Mouse (Mus musculus) T-helper 17 cell (primary cell): ENCODE results near the gene Cpz.

Source experiments
- in situ Hi-C, 2 experiments: fragments of 300-600 bp; cut with MboI, MseI; formaldehyde crosslinking; loops; 1 replicate in 1 of 2; 2 replicates in 1 of 2; pipeline ENCODE4 v1.15.1; 2025; ENCODE audit warnings: high pct_unique_total_duplicates in 2 of 2

Gene Cpz

GRCm38 (mm10) chr5:35525469-35526123 lies at the start of gene Cpz:
Gene Cpz, minus strand, starts transcription at chr5:35525698.
- in situ Hi-C loops = no loop called here

DNA sequence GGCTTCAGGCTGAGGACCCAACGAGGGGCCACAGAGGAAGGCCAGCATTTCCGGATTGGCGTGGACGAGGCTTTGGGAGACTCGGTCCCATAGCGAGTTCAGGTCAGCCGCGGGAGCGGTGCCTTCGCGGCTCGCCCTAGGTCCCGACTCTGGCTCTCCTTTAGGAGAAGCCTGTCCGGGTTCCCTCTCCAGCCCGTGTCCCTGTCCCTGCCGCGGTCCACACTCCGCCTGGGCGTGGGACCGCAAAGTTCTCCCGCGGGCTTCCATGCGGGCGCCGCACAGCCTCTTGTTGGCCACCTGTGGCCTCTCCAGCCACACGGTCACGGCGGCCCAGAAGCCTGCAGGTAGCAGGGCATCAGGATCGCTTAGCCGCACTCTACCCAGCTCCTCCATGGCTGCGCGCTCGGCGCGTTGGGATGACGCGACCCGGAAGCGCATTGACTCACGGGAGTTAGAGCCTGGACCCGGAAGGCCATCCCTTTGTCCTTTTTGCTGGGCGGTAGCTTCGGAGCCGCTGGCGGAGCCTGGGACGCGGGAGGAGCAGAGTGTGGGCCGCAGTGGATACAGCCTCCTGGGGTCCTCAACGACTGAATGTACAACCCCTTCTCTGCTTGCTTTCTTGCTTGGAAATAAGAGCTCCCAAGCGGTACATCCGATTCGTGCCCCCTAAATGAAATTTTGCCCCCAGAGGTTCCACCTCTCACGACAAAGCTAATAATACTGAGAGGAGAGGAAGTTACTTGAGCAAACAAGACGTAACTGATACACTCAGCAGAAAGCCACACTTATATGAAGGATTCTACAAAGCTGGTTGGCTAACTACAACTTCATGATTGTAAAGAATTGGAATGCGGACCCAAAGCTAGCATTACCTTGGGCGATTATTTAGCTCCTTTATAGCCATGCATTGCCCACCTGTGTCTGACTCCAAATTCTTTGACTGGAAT lies 49.4 kb upstream of the Cpz start, which contains the start of gene Trmt44:
Gene Trmt44 (minus strand): TSS at position 418 of the 947 bp plus-strand sequence.
- in situ Hi-C loops = no loop called here

GRCm38 (mm10) chr5:35571546-35571945 lies 46.0 kb upstream of the Cpz start:
- in situ Hi-C loops = no loop called here

DNA sequence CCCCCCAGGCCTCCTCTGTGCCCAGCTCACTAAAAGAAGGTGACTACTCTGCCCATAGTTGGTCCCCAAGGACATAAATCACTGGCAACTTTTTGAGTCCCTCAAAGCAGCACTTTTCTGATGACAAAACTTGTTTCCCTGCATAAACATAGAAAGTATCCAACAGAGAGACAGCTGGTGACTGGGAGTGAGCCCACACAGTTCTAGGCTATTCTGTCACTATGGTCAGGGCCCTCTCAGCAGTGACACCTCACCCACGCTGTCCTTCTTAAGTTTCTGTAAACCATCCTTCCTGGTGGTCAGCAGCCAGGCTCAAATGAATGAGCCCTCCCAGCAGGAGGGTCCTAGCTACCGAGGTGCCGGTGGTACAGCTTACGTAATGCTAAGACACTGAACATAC lies 41.1 kb upstream of the Cpz start:
- in situ Hi-C loops = loop anchor here in 1 of 2 experiments (10.0 kb wide), 1 partner anchor 1268 kb away; the partner anchor contains the start of gene Man2b2

DNA sequence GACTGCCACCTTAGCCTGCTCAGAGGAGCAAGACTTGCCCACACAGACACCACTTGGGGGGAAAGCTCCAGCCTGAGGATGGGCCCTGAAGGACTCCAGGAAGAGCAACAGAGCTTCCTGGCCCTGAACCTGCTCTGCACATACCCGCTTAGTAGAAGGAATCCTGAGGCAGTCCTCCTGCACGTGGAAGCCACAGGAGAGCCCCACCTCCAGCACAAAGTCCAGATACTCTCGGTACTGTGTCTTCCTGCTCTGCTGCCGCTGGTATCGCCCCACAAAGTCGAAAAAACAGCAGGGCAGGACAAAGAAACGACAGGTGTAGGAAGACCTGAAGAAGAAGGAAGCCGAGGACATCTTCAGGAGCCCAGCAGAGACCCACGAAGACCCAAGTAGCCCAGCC lies 39.7 kb upstream of the Cpz start:
- in situ Hi-C loops = loop anchor here in 1 of 2 experiments (10.0 kb wide), 1 partner anchor 1270 kb away; the partner anchor contains the start of gene Man2b2

DNA sequence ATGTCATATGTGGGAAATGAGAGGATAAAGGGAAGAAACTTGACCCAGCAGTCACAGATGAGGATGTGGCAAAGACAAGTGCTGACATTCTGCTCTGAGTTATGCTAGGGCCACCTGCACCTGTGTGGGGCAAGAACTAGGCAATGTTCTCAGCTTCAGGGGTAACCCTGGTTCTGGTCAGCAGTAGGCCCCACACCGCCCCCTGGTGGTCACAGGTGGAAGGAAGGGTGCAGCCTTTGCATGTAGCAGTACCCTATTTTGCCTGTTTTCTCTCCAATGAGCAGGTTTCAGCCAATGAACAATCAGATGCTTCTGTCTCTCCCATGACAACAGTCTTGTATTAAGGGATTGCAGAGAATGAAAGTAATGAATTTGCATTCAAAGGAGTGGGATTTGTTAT lies 38.0 kb upstream of the Cpz start:
- in situ Hi-C loops = loop anchor here in 1 of 2 experiments (10.0 kb wide), 1 partner anchor 1271 kb away; the partner anchor contains the start of gene Man2b2

- in situ Hi-C loops = loop anchor here in 1 of 2 experiments (10.0 kb wide), 1 partner anchor 1272 kb away; the partner anchor contains the start of gene Man2b2
Observed at GRCm38 (mm10) chr5:35562616-35563015, 37.1 kb upstream of the Cpz start.

GRCm38 (mm10) chr5:35559447-35559846 lies 33.9 kb upstream of the Cpz start:
- in situ Hi-C loops = no loop called here

DNA sequence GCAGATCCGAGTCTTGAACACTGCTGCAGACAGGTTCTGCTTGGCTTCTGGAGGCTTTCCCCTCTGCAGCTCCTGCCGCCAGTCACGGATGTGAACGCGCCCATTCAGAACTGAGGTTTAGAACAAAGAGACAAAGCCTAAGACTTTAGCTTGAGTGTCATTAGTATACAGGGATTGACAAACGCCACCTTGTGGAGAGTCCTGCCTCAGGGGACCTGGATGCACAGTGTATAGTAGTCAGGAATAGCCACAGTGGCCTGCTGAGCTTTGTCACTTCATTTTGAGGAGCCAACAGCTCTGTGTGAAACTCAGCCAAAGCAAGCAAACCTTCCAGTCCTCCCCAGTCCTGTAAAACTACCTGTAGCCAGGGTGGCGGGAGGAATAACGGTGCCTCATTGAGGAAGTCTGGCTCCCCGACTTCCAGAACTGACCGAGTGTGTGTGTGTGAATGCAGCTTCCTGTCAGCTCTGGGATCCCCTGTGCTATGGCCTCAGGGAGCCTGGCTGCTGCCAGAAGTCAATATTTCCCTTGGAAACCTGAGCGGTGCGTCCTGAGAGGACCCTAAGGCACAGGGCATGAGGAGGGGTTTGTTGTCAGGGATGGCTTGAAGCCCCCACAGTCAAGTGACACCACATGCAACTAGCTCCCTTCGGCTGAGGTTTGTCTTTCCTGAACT lies 32.6 kb upstream of the Cpz start:
- in situ Hi-C loops = no loop called here

- in situ Hi-C loops = no loop called here
Observed at GRCm38 (mm10) chr5:35556393-35556792, 30.9 kb upstream of the Cpz start.

- in situ Hi-C loops = no loop called here
Observed at GRCm38 (mm10) chr5:35552838-35553539, 27.5 kb upstream of the Cpz start.

- in situ Hi-C loops = no loop called here
Observed at GRCm38 (mm10) chr5:35551855-35552837, 26.6 kb upstream of the Cpz start.

GRCm38 (mm10) chr5:35546127-35546526 lies 20.6 kb upstream of the Cpz start:
- in situ Hi-C loops = no loop called here

- in situ Hi-C loops = no loop called here
Observed at GRCm38 (mm10) chr5:35541059-35541790, 15.7 kb upstream of the Cpz start.

- in situ Hi-C loops = no loop called here
Observed at GRCm38 (mm10) chr5:35540555-35540954, 15.1 kb upstream of the Cpz start.

- in situ Hi-C loops = no loop called here
Observed at GRCm38 (mm10) chr5:35539576-35539975, 14.1 kb upstream of the Cpz start.

DNA sequence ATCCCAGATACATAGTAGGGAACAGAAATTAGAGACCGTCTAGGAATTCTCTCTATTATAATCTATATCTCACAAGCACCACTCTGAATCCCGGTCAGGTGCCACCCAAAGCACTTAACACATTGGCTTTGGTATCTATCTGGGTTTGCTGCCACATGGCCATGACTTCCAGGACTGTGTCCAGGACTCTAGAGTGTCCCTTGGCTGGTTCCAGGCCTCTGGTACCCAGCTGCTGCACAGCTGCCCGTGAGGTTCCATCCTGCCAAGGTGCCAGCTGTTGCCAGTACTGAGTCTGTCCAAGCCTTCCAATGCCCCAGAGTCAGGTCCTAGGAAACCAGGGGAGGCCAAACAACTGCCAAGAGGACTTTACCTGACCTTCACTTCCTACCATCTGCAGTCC lies 12.5 kb upstream of the Cpz start:
- in situ Hi-C loops = no loop called here

GRCm38 (mm10) chr5:35537474-35537873 lies 12.0 kb upstream of the Cpz start:
- in situ Hi-C loops = no loop called here

- in situ Hi-C loops = no loop called here
Observed at GRCm38 (mm10) chr5:35536271-35536670, 10.8 kb upstream of the Cpz start.
